Mouse (Mus musculus) neural tube, embryonic 14.5 days (tissue): ENCODE measurements around the gene Ppara. TPM values are rescaled to one million over a fixed set of nuclear protein-coding genes. Genes with fewer than 3 reads are reported as not detected.

ENCODE experiments used
- ATAC-seq: fragments of 200-750 bp; cut with Nextera tagmentation; 2 replicates; pipeline ENCODE4 v1.8.0; 2017; ENCODE audit warnings: low read depth, mild to moderate bottlenecking, moderate TSS enrichment, moderate library complexity
- H3K27ac ChIP-seq: fragments of 300-500 bp; sonication (generic); 2 replicates; pipeline ENCODE4 v1.5.1; 2014; ENCODE audit warnings: low read depth, mild to moderate bottlenecking, control low read depth, low read length, moderate library complexity, mixed read lengths
- H3K27me3 ChIP-seq: fragments of 300-500 bp; sonication (generic); 2 replicates; pipeline ENCODE4 v1.6.1; 2014; ENCODE audit warnings: low read length; ENCODE audit not compliant: control insufficient read depth, insufficient read depth
- H3K36me3 ChIP-seq: fragments of 300-500 bp; sonication (generic); 2 replicates; pipeline ENCODE4 v1.6.1; 2014; ENCODE audit warnings: low read length, mixed read lengths; ENCODE audit not compliant: control insufficient read depth, insufficient read depth
- H3K4me1 ChIP-seq: fragments of 300-500 bp; sonication (generic); 2 replicates; pipeline ENCODE4 v1.6.1; 2014; ENCODE audit warnings: low read length; ENCODE audit not compliant: control insufficient read depth, insufficient read depth
- H3K4me2 ChIP-seq: fragments of 300-500 bp; sonication (generic); 2 replicates; pipeline ENCODE4 v1.6.1; 2014; ENCODE audit warnings: mild to moderate bottlenecking, low read depth, low read length, control low read depth
- H3K4me3 ChIP-seq: fragments of 300-500 bp; sonication (generic); 2 replicates; pipeline ENCODE4 v1.5.1; 2014; ENCODE audit warnings: low read depth, low read length, control low read depth, mixed read lengths
- H3K9ac ChIP-seq: fragments of 300-500 bp; sonication (generic); replicated peaks from 2 replicates; pipeline ENCODE4 v1.6.1; 2014; ENCODE audit warnings: low read depth, mild to moderate bottlenecking, control low read depth, low read length, mixed read lengths
- H3K9me3 ChIP-seq: fragments of 300-500 bp; sonication (generic); 2 replicates; pipeline ENCODE4 v1.6.1; 2016; ENCODE audit warnings: low read length; ENCODE audit not compliant: control insufficient read depth
- WGBS: fragments of 180-500 bp; shearing (Covaris S2); extraction: QIAGEN DNeasy Blood & Tissue Kit; methylation state at CpG from one replicate; pipeline ENCODE4 v1.1.7; 2014; 5-methylcytosine and 5-hydroxymethylcytosine counted together
- polyA plus RNA-seq: library from polyadenylated mRNA; unstranded; fragments of >200 nt; fragmentation: Nextera tagmentation; extraction: Ambion mirVana; gene quantifications from 2 replicates; pipeline ENCODE4 v1.2.1, GENCODE M21; 2014

Gene Ppara
- polyA plus RNA-seq, 1 experiment from 2014 or later, result 0.75 TPM

DNA sequence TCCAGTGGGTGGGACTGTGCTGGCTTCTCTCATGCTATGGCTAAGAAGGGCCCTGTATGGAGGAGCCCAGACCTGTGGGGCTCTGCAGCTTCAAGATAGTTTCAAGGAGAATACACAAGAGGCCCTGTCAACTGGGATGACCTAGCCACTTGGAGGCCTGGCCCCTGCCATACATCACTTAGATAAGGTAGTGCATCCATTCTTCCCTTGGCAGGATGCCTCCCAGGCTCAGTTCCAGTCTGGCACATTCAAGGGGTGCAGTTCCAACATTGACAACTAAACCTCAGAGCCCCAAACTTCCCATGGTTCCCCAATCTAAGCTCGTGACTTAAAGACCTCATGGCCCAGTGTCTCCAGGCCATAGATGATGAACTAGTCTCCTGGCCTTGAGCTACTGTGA is 40.4 kb upstream of the Ppara start:
- Histone ChIP-seq H3K9me3 (no peaks in the 10 kb centered on the region), H3K27ac (no peak overlapping the region), H3K27me3 (no peaks in the 10 kb centered on the region), H3K36me3 (peaks cover 63% of the 10 kb centered on the region), H3K9ac (no peak overlapping the region), H3K4me1 (peaks cover 17% of the 10 kb centered on the region; the same call in 1 of the 2 replicates), H3K4me2 (no peak overlapping the region), H3K4me3 (no peak overlapping the region)
- WGBS, result 97% methylated on average over 1 of the region's 1 CpGs
- ATAC-seq, result no peak

DNA sequence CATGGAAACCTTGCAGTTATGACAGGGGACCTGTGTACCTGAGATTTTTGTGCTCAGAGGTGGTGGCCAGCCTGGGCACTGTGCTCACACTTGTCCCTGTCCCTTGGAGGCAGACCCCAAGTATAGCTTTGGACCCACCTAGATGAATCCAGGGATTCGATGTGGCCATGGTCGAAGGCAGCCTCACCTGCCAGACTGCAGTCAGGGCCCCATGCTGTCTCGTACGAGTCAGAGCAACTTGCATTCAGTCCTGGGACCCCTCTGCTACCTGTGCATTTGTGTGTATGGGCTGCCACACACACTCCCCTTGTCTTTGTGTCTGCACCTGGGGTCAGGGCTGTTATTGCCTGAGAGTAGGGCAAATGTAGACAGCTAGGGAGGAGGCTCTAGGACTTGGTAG is 39.5 kb upstream of the Ppara start:
- no peaks in the 10 kb centered on the region for H3K9me3 ChIP-seq
- no peak overlapping the region for H3K9ac ChIP-seq
- no peak overlapping the region for H3K4me3 ChIP-seq
- peaks cover 64% of the 10 kb centered on the region for H3K36me3 ChIP-seq
- H3K4me2 ChIP-seq, result no peak overlapping the region
- no peak for ATAC-seq
- no peaks in the 10 kb centered on the region for H3K27me3 ChIP-seq
- peaks cover 13% of the 10 kb centered on the region; the same call in 1 of the 2 replicates for H3K4me1 ChIP-seq
- 94% methylated on average over 4 of the region's 4 CpGs for WGBS
- no peak overlapping the region for H3K27ac ChIP-seq

DNA sequence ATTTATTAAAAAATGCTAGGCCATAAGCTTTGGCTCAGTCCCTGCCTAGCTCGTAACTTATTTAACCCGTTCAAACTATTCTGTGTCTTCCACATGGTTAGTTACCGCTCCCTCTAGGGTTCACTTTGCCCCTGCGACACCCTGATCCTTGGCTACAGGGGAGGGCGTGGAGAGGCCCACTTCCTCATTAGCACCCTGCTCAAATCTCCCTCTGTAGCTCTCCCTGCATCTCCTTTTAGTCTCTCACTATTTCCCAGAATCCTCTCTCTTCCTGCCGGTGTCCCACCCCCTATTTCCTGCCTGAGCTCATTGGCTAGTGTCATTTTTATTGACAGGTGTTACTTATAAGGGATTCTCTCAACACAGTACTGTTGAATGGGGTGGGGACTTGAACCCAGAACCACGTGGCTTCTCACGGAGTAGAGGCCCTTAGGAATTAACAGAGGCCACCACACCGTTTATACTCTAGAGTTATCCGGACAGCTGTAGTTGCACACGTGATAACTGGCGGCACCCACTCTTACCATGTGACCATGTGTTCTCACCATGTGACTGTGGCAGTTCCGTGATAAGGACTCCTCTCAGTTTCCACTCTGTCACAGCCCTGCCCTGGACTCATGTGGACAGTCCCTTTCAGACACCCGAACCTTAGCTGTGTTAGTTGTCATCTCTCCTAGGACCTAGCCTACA is 36.3 kb upstream of the Ppara start:
- H3K4me2 ChIP-seq, result no peak overlapping the region
- WGBS, result 87% methylated on average over 14 of the region's 14 CpGs
- no peak overlapping the region for H3K9ac ChIP-seq
- H3K36me3 ChIP-seq, result peaks cover 75% of the 10 kb centered on the region
- ATAC-seq, result no peak
- H3K9me3 ChIP-seq, result no peaks in the 10 kb centered on the region
- H3K27ac ChIP-seq, result no peak overlapping the region
- H3K27me3 ChIP-seq, result no peaks in the 10 kb centered on the region
- peaks cover 10% of the 10 kb centered on the region; the same call in 1 of the 2 replicates for H3K4me1 ChIP-seq
- no peak overlapping the region for H3K4me3 ChIP-seq

DNA sequence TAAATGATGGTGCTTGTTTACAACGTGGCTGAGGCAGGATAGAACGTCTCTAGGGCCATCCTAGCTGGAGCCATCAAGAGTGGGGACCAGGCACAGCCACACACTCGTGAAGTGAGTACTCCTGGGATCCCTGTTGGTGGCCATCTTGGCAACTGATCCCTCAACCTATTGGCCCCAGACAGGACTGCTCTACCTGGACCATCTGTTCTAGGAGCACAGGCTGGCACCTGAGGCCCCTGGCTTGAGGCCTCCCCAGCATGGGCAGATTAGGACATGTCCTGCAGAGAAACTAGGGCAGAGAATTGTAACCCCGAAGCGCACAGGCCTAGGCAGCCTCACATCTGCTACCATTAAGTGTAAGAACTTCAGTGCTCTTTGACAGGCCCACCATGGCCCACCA is 35.3 kb upstream of the Ppara start:
- Histone ChIP-seq H3K4me2 (no peak overlapping the region), H3K27me3 (no peaks in the 10 kb centered on the region), H3K9ac (0 out of 2 replicates have a peak overlapping the region, but pooled peaks have one; percentile 7), H3K27ac (peak overlapping the region; percentile 64), H3K4me1 (peaks cover 10% of the 10 kb centered on the region; the same call in 1 of the 2 replicates), H3K4me3 (no peak overlapping the region), H3K36me3 (peaks cover 75% of the 10 kb centered on the region), H3K9me3 (no peaks in the 10 kb centered on the region)
- no peak for ATAC-seq
- 59% methylated on average over 5 of the region's 5 CpGs for WGBS

DNA sequence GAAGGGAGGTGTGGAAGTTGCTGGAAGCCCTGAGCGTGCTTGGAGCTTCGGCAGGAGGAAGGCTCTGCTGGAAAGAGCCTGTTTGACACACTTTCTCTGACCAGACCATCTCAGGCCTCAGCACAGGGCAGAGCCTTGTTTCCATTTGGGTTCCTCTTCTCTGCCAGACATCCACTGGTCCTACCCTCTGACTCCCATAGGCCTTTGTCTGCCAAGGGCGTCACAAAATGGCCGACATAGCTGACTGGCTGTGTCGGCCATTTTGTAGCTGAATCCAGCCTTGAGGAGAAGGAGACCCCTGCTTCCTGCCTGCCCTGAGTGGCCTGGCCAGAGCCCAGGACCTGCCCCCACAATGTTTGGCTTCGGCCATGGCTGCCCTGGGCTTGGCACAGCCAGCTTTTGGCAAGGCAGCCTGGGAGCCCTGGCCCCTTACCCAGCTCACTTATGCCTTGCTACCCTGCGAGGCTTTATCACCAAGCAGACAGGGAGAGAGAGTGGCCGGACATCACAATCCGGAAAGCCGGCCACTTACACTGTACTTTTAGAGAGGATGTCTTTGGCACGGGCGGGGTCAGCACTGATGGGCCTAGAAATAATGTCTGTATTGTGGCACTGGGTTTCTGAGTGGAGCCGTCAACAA is 34.8 kb upstream of the Ppara start:
- 94% methylated on average over 13 of the region's 13 CpGs for WGBS
- peaks cover 75% of the 10 kb centered on the region for H3K36me3 ChIP-seq
- H3K4me3 ChIP-seq, result no peak overlapping the region
- no peak for ATAC-seq
- H3K4me2 ChIP-seq, result no peak overlapping the region
- no peaks in the 10 kb centered on the region for H3K27me3 ChIP-seq
- peak overlapping the region; percentile 64 for H3K27ac ChIP-seq
- H3K4me1 ChIP-seq, result peaks cover 10% of the 10 kb centered on the region; the same call in 1 of the 2 replicates
- H3K9ac ChIP-seq, result 0 out of 2 replicates have a peak overlapping the region, but pooled peaks have one; percentile 7
- H3K9me3 ChIP-seq, result no peaks in the 10 kb centered on the region

DNA sequence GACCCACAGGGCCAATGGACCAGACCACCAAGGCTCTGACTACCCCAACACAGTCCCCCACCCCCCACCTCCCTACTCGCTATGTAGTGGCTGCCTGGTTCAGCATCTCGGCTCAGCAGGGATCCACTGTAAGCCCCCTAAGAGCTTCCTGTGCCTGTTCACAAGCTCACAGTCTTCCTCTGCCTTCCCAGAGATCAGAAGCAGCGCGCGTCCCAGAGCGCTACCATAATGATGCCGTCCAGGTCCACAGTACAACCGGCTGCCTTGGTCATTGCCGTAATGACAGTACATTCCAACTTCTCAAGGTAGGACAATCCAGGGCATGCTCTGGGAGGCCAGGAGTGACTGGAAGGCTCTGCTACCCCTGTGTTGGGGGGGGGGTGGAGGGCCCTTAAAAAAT is 34.1 kb upstream of the Ppara start:
- no peaks in the 10 kb centered on the region for H3K9me3 ChIP-seq
- H3K4me2 ChIP-seq, result no peak overlapping the region
- H3K4me3 ChIP-seq, result no peak overlapping the region
- ATAC-seq, result no peak
- peaks cover 10% of the 10 kb centered on the region; the same call in 1 of the 2 replicates for H3K4me1 ChIP-seq
- whole genome bisulfite sequencing, result 77% methylated on average over 9 of the region's 9 CpGs
- H3K9ac ChIP-seq, result no peak overlapping the region
- peaks cover 74% of the 10 kb centered on the region for H3K36me3 ChIP-seq
- no peaks in the 10 kb centered on the region for H3K27me3 ChIP-seq
- H3K27ac ChIP-seq, result peak overlapping the region; percentile 64

DNA sequence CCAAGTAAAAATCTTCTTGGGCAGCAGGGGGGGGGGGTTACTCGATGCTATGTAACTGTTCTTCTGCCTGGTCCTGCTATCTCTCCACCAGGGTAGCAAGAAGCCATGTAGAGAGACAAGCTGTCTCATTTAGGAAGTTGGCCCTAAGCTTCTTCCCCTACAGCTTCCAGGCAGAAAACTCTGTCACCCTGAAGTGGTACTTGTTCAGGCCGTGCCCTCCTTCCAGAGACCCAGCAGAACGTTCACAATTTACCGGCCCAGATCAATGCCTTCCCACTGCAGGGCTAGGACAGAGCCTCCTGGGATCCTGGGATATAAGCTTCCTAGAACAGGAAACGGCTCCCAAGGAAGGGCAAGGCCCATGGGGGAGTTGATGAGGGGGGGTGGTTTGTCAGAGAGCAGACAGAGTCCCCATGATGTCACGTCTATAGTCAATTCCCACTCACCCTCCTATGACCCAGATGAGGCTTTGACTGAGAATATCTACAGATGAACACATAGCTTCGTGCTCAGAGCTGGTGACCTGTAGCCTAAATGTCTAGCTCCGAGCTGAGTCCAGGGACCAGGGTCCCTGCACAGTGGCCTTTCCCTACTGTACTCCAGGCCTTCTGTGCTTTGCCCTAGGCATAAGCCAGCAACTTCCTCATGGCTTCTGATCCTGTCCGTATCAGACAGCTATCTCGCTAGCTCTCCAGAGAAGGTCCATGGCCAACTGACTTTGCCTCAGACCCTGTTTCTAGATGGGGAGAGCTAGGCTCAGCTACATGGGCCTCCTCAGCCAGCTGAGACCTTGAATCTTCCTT is 33.5 kb upstream of the Ppara start:
- 76% methylated on average over 10 of the region's 10 CpGs for WGBS
- no peaks in the 10 kb centered on the region for H3K9me3 ChIP-seq

DNA sequence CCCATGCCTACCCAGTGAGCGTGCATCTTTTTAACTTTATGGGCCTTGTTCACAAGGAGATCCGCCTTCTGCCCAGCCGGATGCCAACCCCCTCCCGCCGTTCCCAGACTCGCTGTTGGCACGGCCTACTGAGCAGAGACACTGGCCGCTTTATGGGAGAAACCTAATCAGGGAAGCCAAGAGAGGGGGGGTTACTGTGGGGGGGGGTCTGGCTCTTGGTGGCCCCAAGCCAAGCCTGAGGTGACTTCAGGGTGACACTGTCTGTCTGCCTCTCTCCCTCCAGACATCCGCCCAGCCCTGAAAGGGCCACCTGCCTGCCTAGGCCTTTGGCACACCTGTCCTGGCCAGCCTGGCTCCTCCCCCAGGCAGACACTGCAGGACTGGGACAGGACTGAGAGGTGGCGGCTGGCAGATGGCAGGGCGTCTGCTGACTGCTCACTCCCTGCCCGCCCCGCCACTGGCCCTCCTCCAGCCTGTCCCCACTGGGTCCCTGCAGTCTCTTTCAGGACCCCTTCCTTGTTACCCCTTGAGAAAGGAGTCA is 32.3 kb upstream of the Ppara start:
- Histone ChIP-seq H3K4me2 (no peak overlapping the region), H3K4me3 (no peak overlapping the region), H3K27me3 (no peaks in the 10 kb centered on the region), H3K36me3 (peaks cover 71% of the 10 kb centered on the region), H3K9me3 (no peaks in the 10 kb centered on the region), H3K4me1 (peaks cover 10% of the 10 kb centered on the region; the same call in 1 of the 2 replicates), H3K27ac (peak overlapping the region; percentile 62), H3K9ac (no peak overlapping the region)
- 37% methylated on average over 13 of the region's 13 CpGs for WGBS
- peak; percentile 70 for ATAC-seq

More for the DNA sequence above, 33.5 kb upstream of the Ppara start:
- no peak overlapping the region for H3K9ac ChIP-seq
- peak overlapping the region; percentile 71 for H3K27ac ChIP-seq
- no peak overlapping the region for H3K4me3 ChIP-seq
- no peaks in the 10 kb centered on the region for H3K27me3 ChIP-seq
- H3K4me2 ChIP-seq, result no peak overlapping the region
- ATAC-seq, result no peak
- peaks cover 10% of the 10 kb centered on the region; the same call in 1 of the 2 replicates for H3K4me1 ChIP-seq
- H3K36me3 ChIP-seq, result peaks cover 73% of the 10 kb centered on the region
